In genomic region chr8:76429818-76430217, GRCm38 (mm10) we compare ENCODE assay signal across 31 mouse cellular contexts.
DNase-seq lines count a peak whose midpoint lies in the region; ATAC-seq lines count a peak whose summit lies in the region.
"Had no signal": no experiment of that assay in that cellular context is flagged by ENCODE, and none has a peak within 500 bp of the region (broad histone marks: within the 10 kb centered on the region; RNA-seq: fewer than 3 reads in every experiment).

No protein-coding gene starts in this region.

- H3K4me1 ChIP-seq in forebrain, embryonic 15.5 days: no peaks in the 10 kb centered on the region
- no peaks in the 10 kb centered on the region for H3K4me1 ChIP-seq in forebrain, embryonic 11.5 days (replicated peaks; ENCODE audit: control insufficient read depth, insufficient read depth, low read length)
- no peaks in the 10 kb centered on the region for H3K4me1 ChIP-seq in forebrain, embryonic 16.5 days (replicated peaks; ENCODE audit: control insufficient read depth, insufficient read depth, low read length)
- H3K4me1 ChIP-seq in hindbrain, embryonic 10.5 days (replicated peaks): no peaks in the 10 kb centered on the region
- H3K4me1 ChIP-seq: heart, embryonic 13.5 days; hindbrain, embryonic 12.5 days; kidney, embryonic 15.5 days; limb, embryonic 10.5 days; liver, embryonic 15.5 days; lung, embryonic 15.5 days; midbrain, embryonic 15.5 days; neural tube, embryonic 12.5 days had no signal

- H3K36me3 ChIP-seq in forebrain, embryonic 15.5 days: no peaks in the 10 kb centered on the region
- H3K36me3 ChIP-seq in forebrain, embryonic 11.5 days (ENCODE audit: control insufficient read depth, insufficient read depth, low read length): no peaks in the 10 kb centered on the region
- no peaks in the 10 kb centered on the region for H3K36me3 ChIP-seq in forebrain, embryonic 16.5 days (ENCODE audit: control insufficient read depth, insufficient read depth)
- H3K36me3 ChIP-seq in hindbrain, embryonic 10.5 days: no peaks in the 10 kb centered on the region
- H3K36me3 ChIP-seq: G1E; heart, embryonic 13.5 days; hindbrain, embryonic 12.5 days; kidney, embryonic 15.5 days; limb, embryonic 10.5 days; liver, embryonic 15.5 days; lung, embryonic 15.5 days; midbrain, embryonic 15.5 days; neural tube, embryonic 12.5 days had no signal

- H3K4me3 ChIP-seq in forebrain, embryonic 15.5 days: no peak overlapping the region
- no peak overlapping the region for H3K4me3 ChIP-seq in forebrain, embryonic 11.5 days (ENCODE audit: low read depth, low read length)
- no peak overlapping the region for H3K4me3 ChIP-seq in forebrain, embryonic 16.5 days (replicated peaks; ENCODE audit: low read length)
- no peak overlapping the region for H3K4me3 ChIP-seq in hindbrain, embryonic 10.5 days
- H3K4me3 ChIP-seq: heart, adult 2 months; heart, embryonic 13.5 days; hindbrain, embryonic 12.5 days; kidney, embryonic 15.5 days; limb, embryonic 10.5 days; liver, embryonic 15.5 days; lung, embryonic 15.5 days; midbrain, embryonic 15.5 days; neural tube, embryonic 12.5 days had no signal

- H3K27me3 ChIP-seq in forebrain, embryonic 15.5 days: no peaks in the 10 kb centered on the region
- no peaks in the 10 kb centered on the region for H3K27me3 ChIP-seq in forebrain, embryonic 11.5 days (ENCODE audit: control insufficient read depth, insufficient read depth, low read length)
- no peaks in the 10 kb centered on the region for H3K27me3 ChIP-seq in forebrain, embryonic 16.5 days (replicated peaks; ENCODE audit: control insufficient read depth, insufficient read depth, low read length)
- H3K27me3 ChIP-seq in hindbrain, embryonic 10.5 days (ENCODE audit: insufficient read depth, poor library complexity, severe bottlenecking): no peaks in the 10 kb centered on the region
- H3K27me3 ChIP-seq: CH12.LX; heart, embryonic 13.5 days; hindbrain, embryonic 12.5 days; kidney, embryonic 15.5 days; liver, embryonic 15.5 days; lung, embryonic 15.5 days; midbrain, embryonic 15.5 days; neural tube, embryonic 12.5 days had no signal

- no peak overlapping the region for H3K27ac ChIP-seq in forebrain, embryonic 15.5 days (replicated peaks)
- H3K27ac ChIP-seq in forebrain, embryonic 11.5 days (ENCODE audit: low read depth, low read length): no peak overlapping the region
- H3K27ac ChIP-seq in forebrain, embryonic 16.5 days (ENCODE audit: low read length): no peak overlapping the region
- no peak overlapping the region for H3K27ac ChIP-seq in hindbrain, embryonic 10.5 days
- H3K27ac ChIP-seq: heart, adult 2 months; heart, embryonic 13.5 days; hindbrain, embryonic 12.5 days; kidney, embryonic 15.5 days; limb, embryonic 10.5 days; liver, embryonic 15.5 days; lung, embryonic 15.5 days; midbrain, embryonic 15.5 days; neural tube, embryonic 12.5 days had no signal

- no peak overlapping the region for H3K9ac ChIP-seq in forebrain, embryonic 15.5 days (replicated peaks)
- no peak overlapping the region for H3K9ac ChIP-seq in forebrain, embryonic 11.5 days (ENCODE audit: low read length)
- no peak overlapping the region for H3K9ac ChIP-seq in forebrain, embryonic 16.5 days (replicated peaks; ENCODE audit: low read depth, low read length)
- H3K9ac ChIP-seq: heart, embryonic 13.5 days; hindbrain, embryonic 12.5 days; kidney, embryonic 15.5 days; liver, embryonic 15.5 days; lung, embryonic 15.5 days; midbrain, embryonic 15.5 days; neural tube, embryonic 12.5 days had no signal

- H3K9me3 ChIP-seq in forebrain, embryonic 15.5 days: no peaks in the 10 kb centered on the region
- no peaks in the 10 kb centered on the region for H3K9me3 ChIP-seq in forebrain, embryonic 11.5 days (ENCODE audit: control insufficient read depth, low read length)
- no peaks in the 10 kb centered on the region for H3K9me3 ChIP-seq in forebrain, embryonic 16.5 days (ENCODE audit: control insufficient read depth, low read length)
- no peaks in the 10 kb centered on the region for H3K9me3 ChIP-seq in hindbrain, embryonic 10.5 days
- H3K9me3 ChIP-seq: heart, embryonic 13.5 days; hindbrain, embryonic 12.5 days; kidney, embryonic 15.5 days; limb, embryonic 10.5 days; liver, embryonic 15.5 days; lung, embryonic 15.5 days; midbrain, embryonic 15.5 days; neural tube, embryonic 12.5 days had no signal

- 80% methylated on average over 3 of the region's 3 CpGs for WGBS in forebrain, embryonic 15.5 days
- 86% methylated on average over 3 of the region's 3 CpGs for WGBS in forebrain, embryonic 11.5 days
- WGBS in forebrain, embryonic 16.5 days: 72% methylated on average over 3 of the region's 3 CpGs
- WGBS in hindbrain, embryonic 10.5 days: 87% methylated on average over 3 of the region's 3 CpGs

- ATAC-seq in forebrain, embryonic 15.5 days (replicated peaks): peak; percentile 71; the same call in 1 of the 2 replicates
- no peak for ATAC-seq in forebrain, embryonic 11.5 days (replicated peaks; ENCODE audit: low FRiP score)
- peak; percentile 90 for ATAC-seq in forebrain, embryonic 16.5 days
- no peak for ATAC-seq in megakaryocyte progenitor cell, adult 5-6 weeks (replicated peaks; ENCODE audit: poor library complexity)
- ATAC-seq in erythroid progenitor cell, adult 5-6 weeks (replicated peaks; ENCODE audit: low FRiP score, poor library complexity, severe bottlenecking): no peak
- ATAC-seq: midbrain, embryonic 15.5 days had no signal

- H3K4me2 ChIP-seq in forebrain, embryonic 15.5 days (replicated peaks): no peak overlapping the region
- H3K4me2 ChIP-seq in forebrain, embryonic 11.5 days (ENCODE audit: low read depth, low read length, severe bottlenecking): no peak overlapping the region
- no peak overlapping the region for H3K4me2 ChIP-seq in forebrain, embryonic 16.5 days (ENCODE audit: low read length)
- H3K4me2 ChIP-seq: heart, embryonic 13.5 days; hindbrain, embryonic 12.5 days; kidney, embryonic 15.5 days; liver, embryonic 15.5 days; lung, embryonic 15.5 days; midbrain, embryonic 15.5 days; neural tube, embryonic 12.5 days had no signal

- no peak for DNase-seq in forebrain, embryonic 11.5 days (ENCODE audit: low spot score)
- peak; percentile 67 for DNase-seq in brain, adult 2 months (ENCODE audit: low read depth, low spot score)
- DNase-seq in layer of hippocampus, adult 9-10 months (ENCODE audit: low spot score): peak; percentile 62
- DNase-seq in hindbrain, embryonic 10.5 days (ENCODE audit: low spot score): no peak
- DNase-seq: adrenal gland, adult 2 months; B cell, adult 2 months; cerebellum, adult 2 months; gastrocnemius, postnatal 14 days; heart, adult 2 months; heart, postnatal 14 days; kidney, adult 11 months; kidney, postnatal 4 days; liver; lung, postnatal 4 days; retina, postnatal 1 day; spleen, adult 18-20 months; thymus, postnatal 14 days had no signal

Comparison
In these comparisons a context has a peak if more than half of its experiments do, and no peak if none do; other contexts are left out.
1. ATAC-seq: peak in forebrain, embryonic 15.5 days (single experiment) and forebrain, embryonic 16.5 days (single experiment); none in forebrain, embryonic 11.5 days (single experiment), megakaryocyte progenitor cell, adult 5-6 weeks (single experiment) and erythroid progenitor cell, adult 5-6 weeks (single experiment).
2. DNase-seq: peak in brain, adult 2 months (single experiment) and layer of hippocampus, adult 9-10 months (single experiment); none in forebrain, embryonic 11.5 days (single experiment) and hindbrain, embryonic 10.5 days (single experiment).